Mouse (Mus musculus): Measurements from ENCODE around the gene Scamp2.

- TF ChIP-seq CTCF (IDR thresholded peaks at IDR 0.05; ENCODE audit: control insufficient read depth, insufficient read depth, insufficient replicate concordance, low read depth, low read length) = no peak
- TF ChIP-seq POLR2A (IDR thresholded peaks at IDR 0.05; ENCODE audit: control insufficient read depth, low read depth, low read length) = peak; percentile 83
These were observed 23.6 kb upstream of the Scamp2 start, which contains the start of gene Fam219b for GRCm38 (mm10) chr9:57537044-57537727.

All from testis, adult 2 months (tissue).